Mouse (Mus musculus) adrenal gland, postnatal 4 days (tissue): ENCODE data around the gene Atf6b. TPM values are rescaled to one million over a fixed set of nuclear protein-coding genes. Genes with fewer than 3 reads are reported as not detected.
A peak's percentile ranks its signal among the peaks of the same experiment; 100 is the strongest.

Experiments used
- DNase-seq, 2 experiments: peaks; one replicate each; pipeline ENCODE4 v3.0.0; 2021 to 2022; ENCODE audit warnings: low spot score in 2 of 2, mixed read lengths in 2 of 2
- total RNA-seq, 2 experiments: library from RNA; stranded (reverse); gene quantifications; 2 replicates each; pipeline ENCODE4 v1.2.3; 2021

The Atf6b gene
- total RNA-seq, 2 experiments from 2014 or later = 48.1 to 52.3 TPM

GRCm38 (mm10) chr17:34626062-34626772, 20.7 kb upstream of the Atf6b start:
- DNase-seq = no peak

GRCm38 (mm10) chr17:34626773-34627092, 20.2 kb upstream of the Atf6b start:
- DNase-seq = no peak

GRCm38 (mm10) chr17:34627093-34627942, 19.6 kb upstream of the Atf6b start:
- DNase-seq = peak; percentile 61 to 65

- peak in 1 of 2 experiments; percentile 41 for DNase-seq
Observed at GRCm38 (mm10) chr17:34627943-34628643, 18.9 kb upstream of the Atf6b start, which contains the start of gene Ppt2. TSS of gene Ppt2 (minus strand) at chr17:34628510.

GRCm38 (mm10) chr17:34628644-34628967, 18.3 kb upstream of the Atf6b start:
- no peak for DNase-seq

- DNase-seq = no peak
Observed at GRCm38 (mm10) chr17:34629221-34629751, 17.7 kb upstream of the Atf6b start, which contains the start of gene Prrt1. TSS of gene Prrt1 (plus strand) at chr17:34629533.

GRCm38 (mm10) chr17:34629796-34630603, 16.9 kb upstream of the Atf6b start:
- no peak for DNase-seq

- no peak for DNase-seq
Observed at GRCm38 (mm10) chr17:34630761-34631301, 16.1 kb upstream of the Atf6b start.

- no peak for DNase-seq
Observed at GRCm38 (mm10) chr17:34631647-34632046, 15.3 kb upstream of the Atf6b start.

GRCm38 (mm10) chr17:34632261-34632691, 14.7 kb upstream of the Atf6b start:
- DNase-seq = no peak

- no peak for DNase-seq
Observed at GRCm38 (mm10) chr17:34635671-34636070, 11.3 kb upstream of the Atf6b start.

- DNase-seq = no peak
Observed at GRCm38 (mm10) chr17:34637459-34637858, 9.5 kb upstream of the Atf6b start.

GRCm38 (mm10) chr17:34639461-34640255, 7.3 kb upstream of the Atf6b start:
- DNase-seq = no peak

GRCm38 (mm10) chr17:34640778-34641601, 6.0 kb upstream of the Atf6b start:
- DNase-seq = no peak

GRCm38 (mm10) chr17:34641945-34642344, 5.0 kb upstream of the Atf6b start:
- DNase-seq = no peak

GRCm38 (mm10) chr17:34643379-34643778, 3.6 kb upstream of the Atf6b start:
- DNase-seq = no peak

GRCm38 (mm10) chr17:34643944-34644343, 3.0 kb upstream of the Atf6b start:
- no peak for DNase-seq

- peak; percentile 71 to 88 for DNase-seq
Observed at GRCm38 (mm10) chr17:34644608-34645007, 2.3 kb upstream of the Atf6b start, which contains the start of gene Fkbpl. TSS of gene Fkbpl (plus strand) at chr17:34644764.
